Mouse (Mus musculus): ENCODE data around the gene Snrpe. TPM values are rescaled to one million over a fixed set of nuclear protein-coding genes. Genes with fewer than 3 reads are reported as not detected.

The Snrpe gene
- total and polyA plus RNA-seq, 2 experiments from 2014 or later, result 157 to 314 TPM

- no peaks in the 10 kb centered on the region for H3K36me3 ChIP-seq (replicated peaks; ENCODE audit: control insufficient read depth, insufficient read depth, low read length)
- peak; percentile 36; the same call in 1 of the 2 replicates for ATAC-seq (ENCODE audit: insufficient read depth, low read depth)
Observed at GRCm38 (mm10) chr1:133596298-133597007, 13.6 kb downstream of the Snrpe start.

GRCm38 (mm10) chr1:133585995-133586537, 24.0 kb downstream of the Snrpe start:
- no peaks in the 10 kb centered on the region for H3K27me3 ChIP-seq (ENCODE audit: control insufficient read depth, insufficient read depth, low read length)
- H3K4me3 ChIP-seq (ENCODE audit: low read depth, low read length), result no peak overlapping the region
- H3K36me3 ChIP-seq (replicated peaks; ENCODE audit: control insufficient read depth, insufficient read depth, low read length), result no peaks in the 10 kb centered on the region
- no peak overlapping the region for H3K4me2 ChIP-seq (ENCODE audit: low read depth, low read length)
- DNase-seq (ENCODE audit: low spot score), result no peak
- TF ChIP-seq CTCF (IDR thresholded peaks at IDR 0.05; ENCODE audit: low read depth) (peak; percentile 45), EP300 (IDR thresholded peaks at IDR 0.05; ENCODE audit: low read depth) (no peak)
- H3K4me1 ChIP-seq (ENCODE audit: control insufficient read depth, insufficient read depth), result no peaks in the 10 kb centered on the region
- H3K9me3 ChIP-seq (replicated peaks; ENCODE audit: control insufficient read depth, low read length), result no peaks in the 10 kb centered on the region
- H3K9ac ChIP-seq (replicated peaks; ENCODE audit: low read depth, low read length), result no peak overlapping the region
- no peak overlapping the region for H3K27ac ChIP-seq (ENCODE audit: low read depth)
- WGBS, result 62% methylated on average over 6 of the region's 6 CpGs
- ATAC-seq (ENCODE audit: insufficient read depth, low read depth), result no peak

More at GRCm38 (mm10) chr1:133596298-133597007, 13.6 kb downstream of the Snrpe start:
- 19% methylated on average over 4 of the region's 4 CpGs for WGBS
- no peak overlapping the region for H3K27ac ChIP-seq (ENCODE audit: low read depth)
- no peak overlapping the region for H3K9ac ChIP-seq (replicated peaks; ENCODE audit: low read depth, low read length)
- peak; percentile 65 for DNase-seq (ENCODE audit: low spot score)
- no peaks in the 10 kb centered on the region for H3K9me3 ChIP-seq (replicated peaks; ENCODE audit: control insufficient read depth, low read length)
- no peak overlapping the region for H3K4me3 ChIP-seq (ENCODE audit: low read depth, low read length)
- TF ChIP-seq EP300 (IDR thresholded peaks at IDR 0.05; ENCODE audit: low read depth) (no peak), CTCF (IDR thresholded peaks at IDR 0.05; ENCODE audit: low read depth) (peak; percentile 51)
- no peak overlapping the region for H3K4me2 ChIP-seq (ENCODE audit: low read depth, low read length)
- H3K4me1 ChIP-seq (ENCODE audit: control insufficient read depth, insufficient read depth), result no peaks in the 10 kb centered on the region
- H3K27me3 ChIP-seq (ENCODE audit: control insufficient read depth, insufficient read depth, low read length), result no peaks in the 10 kb centered on the region

- no peaks in the 10 kb centered on the region for H3K27me3 ChIP-seq (ENCODE audit: control insufficient read depth, insufficient read depth, low read length)
Observed at GRCm38 (mm10) chr1:133571293-133571692, 38.8 kb downstream of the Snrpe start.

More at GRCm38 (mm10) chr1:133571293-133571692, 38.8 kb downstream of the Snrpe start:
- H3K4me2 ChIP-seq (ENCODE audit: low read depth, low read length), result no peak overlapping the region
- no peak for ATAC-seq (ENCODE audit: insufficient read depth, low read depth)
- no peaks in the 10 kb centered on the region for H3K4me1 ChIP-seq (ENCODE audit: control insufficient read depth, insufficient read depth)
- 53% methylated on average over 11 of the region's 11 CpGs for WGBS
- peaks cover 6% of the 10 kb centered on the region for H3K9me3 ChIP-seq (replicated peaks; ENCODE audit: control insufficient read depth, low read length)
- H3K27ac ChIP-seq (ENCODE audit: low read depth), result no peak overlapping the region
- H3K4me3 ChIP-seq (ENCODE audit: low read depth, low read length), result no peak overlapping the region
- H3K9ac ChIP-seq (replicated peaks; ENCODE audit: low read depth, low read length), result no peak overlapping the region
- no peak for TF ChIP-seq EP300 (IDR thresholded peaks at IDR 0.05; ENCODE audit: low read depth)
- no peak for TF ChIP-seq CTCF (IDR thresholded peaks at IDR 0.05; ENCODE audit: low read depth)
- DNase-seq (ENCODE audit: low spot score), result no peak
- no peaks in the 10 kb centered on the region for H3K36me3 ChIP-seq (replicated peaks; ENCODE audit: control insufficient read depth, insufficient read depth, low read length)

Other genes with a start within 250 kb of the Snrpe start
- gene Etnk2, start 246.7 kb downstream of the Snrpe start, total RNA-seq (2014; rRNA removed; ENCODE audit: low replicate concordance), result 0.31 and 1.3 TPM in 2 replicates
- gene Etnk2, start 246.7 kb downstream of the Snrpe start, polyA plus RNA-seq (2015; fragmentation: Nextera tagmentation; extraction: Ambion mirVana), result 0.41 and 0.97 TPM in 2 replicates
- 8.5 and 17.9 TPM in 2 replicates for gene Sox13, start 185.9 kb downstream of the Snrpe start, total RNA-seq (2014; rRNA removed; ENCODE audit: low replicate concordance)
- 3.0 and 3.3 TPM in 2 replicates for gene Sox13, start 185.9 kb downstream of the Snrpe start, polyA plus RNA-seq (2015; fragmentation: Nextera tagmentation; extraction: Ambion mirVana)
- gene Zbed6, start 50.6 kb upstream of the Snrpe start, total RNA-seq (2014; rRNA removed; ENCODE audit: low replicate concordance), result 7.3 and 18.8 TPM in 2 replicates
- not detected in 2 replicates for gene Zbed6, start 50.6 kb upstream of the Snrpe start, polyA plus RNA-seq (2015; fragmentation: Nextera tagmentation; extraction: Ambion mirVana)
- gene Gm38394, start 51.0 kb upstream of the Snrpe start, total RNA-seq (2014; rRNA removed; ENCODE audit: low replicate concordance), result 2.6 and 8.6 TPM in 2 replicates
- 2.0 and 2.1 TPM in 2 replicates for gene Gm38394, start 51.0 kb upstream of the Snrpe start, polyA plus RNA-seq (2015; fragmentation: Nextera tagmentation; extraction: Ambion mirVana)
- gene Lax1, start 79.8 kb upstream of the Snrpe start, total RNA-seq (2014; rRNA removed; ENCODE audit: low replicate concordance), result 0.15 and 0.35 TPM in 2 replicates
- 0.10 and 0.15 TPM in 2 replicates for gene Lax1, start 79.8 kb upstream of the Snrpe start, polyA plus RNA-seq (2015; fragmentation: Nextera tagmentation; extraction: Ambion mirVana)
- 27.8 and 34.5 TPM in 2 replicates for gene Atp2b4, start 190.8 kb upstream of the Snrpe start, total RNA-seq (2014; rRNA removed; ENCODE audit: low replicate concordance)
- gene Atp2b4, start 190.8 kb upstream of the Snrpe start, polyA plus RNA-seq (2015; fragmentation: Nextera tagmentation; extraction: Ambion mirVana), result 3.9 and 5.0 TPM in 2 replicates